Mouse (Mus musculus) layer of hippocampus, postnatal 10 days (tissue): ENCODE results near the gene Arhgap42. TPM values are rescaled to one million over a fixed set of nuclear protein-coding genes. Genes with fewer than 3 reads are reported as not detected.
A peak's percentile ranks its signal among the peaks of the same experiment; 100 is the strongest.

Source experiments
- DNase-seq, 2 experiments: peaks; one replicate each; pipeline ENCODE4 v3.0.0; 2021; ENCODE audit warnings: low spot score in 2 of 2
- total RNA-seq, 2 experiments: library from RNA; stranded (reverse); gene quantifications; 2 replicates each; pipeline ENCODE4 v1.2.3; 2021

The Arhgap42 gene
- total RNA-seq, 2 experiments from 2014 or later, result 12.6 to 15.6 TPM

GRCm38 (mm10) chr9:9143102-9143501 lies 95.8 kb downstream of the Arhgap42 start:
- DNase-seq, result no peak

- no peak for DNase-seq
Observed at GRCm38 (mm10) chr9:9142561-9142960, 96.3 kb downstream of the Arhgap42 start.

DNA sequence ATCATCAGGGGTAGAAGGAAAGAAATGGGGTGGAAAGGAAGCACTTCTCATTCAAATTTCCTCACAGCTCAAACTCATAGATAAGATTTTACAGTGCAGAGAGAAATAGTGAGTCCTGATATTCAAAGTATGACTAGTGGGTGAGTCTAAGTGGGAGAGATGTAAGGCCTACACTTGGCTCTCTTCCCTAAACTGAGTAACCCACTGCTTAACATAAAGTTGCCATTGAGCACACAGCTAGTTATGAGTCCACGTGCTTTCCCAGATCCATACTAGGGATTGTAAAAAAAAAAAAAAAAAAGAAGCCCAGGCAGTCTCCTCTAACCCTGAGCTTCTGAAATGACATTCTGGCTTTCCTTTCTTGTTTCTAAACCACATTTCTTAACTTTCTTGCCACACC lies 96.8 kb downstream of the Arhgap42 start:
- no peak for DNase-seq

GRCm38 (mm10) chr9:9128996-9129694 lies 109.8 kb downstream of the Arhgap42 start:
- no peak for DNase-seq

DNA sequence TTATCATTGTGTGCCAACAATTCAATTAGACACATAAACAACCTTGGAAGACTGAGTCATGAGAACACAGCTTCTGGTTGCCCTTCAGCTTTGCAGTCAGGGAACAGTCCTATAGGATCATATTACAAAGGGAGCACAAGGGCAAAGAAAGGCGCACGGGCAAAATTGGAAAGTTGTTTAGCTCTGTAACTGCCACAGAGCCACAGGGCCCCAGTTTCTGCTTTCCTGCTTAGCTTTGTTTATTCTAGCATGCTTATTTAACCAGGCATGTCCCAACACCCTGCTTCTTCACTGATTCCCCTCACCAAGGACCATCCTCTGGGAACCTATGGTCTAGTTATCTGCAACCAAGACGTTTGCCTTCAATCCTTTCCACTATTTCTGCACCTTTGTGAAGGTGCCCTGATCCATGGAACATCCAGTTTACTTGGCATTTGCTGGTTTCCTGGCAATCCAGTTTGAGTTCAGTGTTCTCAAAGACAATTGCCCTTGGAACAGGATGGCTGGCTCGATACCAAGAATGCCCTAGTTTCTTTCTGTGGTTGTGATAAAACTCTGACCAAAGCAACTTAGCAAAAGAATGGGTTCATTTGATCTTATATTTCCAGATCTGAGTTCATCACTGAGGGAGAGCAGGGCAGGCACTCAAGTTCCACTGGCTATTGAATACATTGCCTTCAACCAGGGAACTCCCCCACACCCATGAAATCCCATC lies 111.7 kb downstream of the Arhgap42 start:
- no peak for DNase-seq

DNA sequence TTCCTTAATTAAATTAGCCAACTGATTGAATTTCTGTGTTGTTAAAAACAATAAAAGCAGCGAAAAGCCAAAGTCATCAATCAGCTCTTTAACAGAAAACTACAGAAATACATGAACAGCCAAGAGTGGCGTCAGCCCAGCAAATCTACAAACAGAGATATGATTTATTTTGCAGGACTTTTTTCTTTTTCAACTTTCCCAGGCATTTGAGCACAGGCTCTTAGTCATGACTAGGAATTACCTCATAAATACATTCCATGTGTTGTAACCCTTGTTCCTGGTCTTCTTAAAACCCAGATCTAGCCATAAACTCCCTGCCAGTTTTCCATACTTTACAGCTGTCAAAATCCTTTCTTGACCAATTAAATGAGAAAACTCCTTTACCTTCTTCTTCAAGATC lies 114.7 kb downstream of the Arhgap42 start:
- DNase-seq, result no peak

- DNase-seq, result no peak
Observed at GRCm38 (mm10) chr9:9114266-9114665, 124.6 kb downstream of the Arhgap42 start.

GRCm38 (mm10) chr9:9113847-9114246 lies 125.1 kb downstream of the Arhgap42 start:
- DNase-seq, result no peak

DNA sequence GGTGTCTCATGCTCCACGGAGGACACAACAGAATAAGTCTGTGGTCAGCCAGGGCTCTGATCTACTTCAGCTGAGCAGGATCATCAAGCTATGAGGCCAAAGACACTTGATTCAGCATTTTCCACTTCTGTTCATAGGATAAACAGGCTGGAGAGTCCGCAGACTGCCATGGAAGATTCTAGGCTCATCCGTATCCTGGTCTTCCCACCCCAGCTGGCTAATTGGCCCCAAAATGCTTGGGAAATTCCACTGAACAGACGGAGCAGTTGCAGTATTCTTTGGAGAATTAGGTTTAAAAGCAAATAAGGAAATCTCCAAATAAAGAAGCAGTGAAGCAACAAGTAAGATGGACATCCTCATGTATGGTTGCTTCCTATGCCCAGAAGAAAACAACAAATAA lies 126.0 kb downstream of the Arhgap42 start:
- no peak for DNase-seq

DNA sequence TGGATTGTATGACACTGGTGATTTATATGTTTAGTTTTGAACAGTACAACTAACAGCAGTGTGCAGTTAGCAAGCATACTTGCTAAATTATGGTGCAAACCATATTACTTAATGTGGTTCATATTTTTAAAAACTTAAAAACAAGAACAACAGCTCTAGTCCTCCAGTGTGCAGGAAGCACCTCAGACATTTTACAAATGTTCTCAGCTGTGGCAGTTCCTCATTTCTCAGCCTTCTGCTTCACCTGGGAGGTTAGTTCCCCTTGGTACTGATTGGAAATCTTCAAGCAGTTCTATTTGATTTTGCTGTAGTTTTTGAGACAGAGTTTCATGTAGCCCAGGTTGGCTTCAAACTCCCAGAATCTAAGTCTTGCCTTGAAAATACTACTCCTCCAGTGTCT lies 131.2 kb downstream of the Arhgap42 start:
- no peak for DNase-seq

DNA sequence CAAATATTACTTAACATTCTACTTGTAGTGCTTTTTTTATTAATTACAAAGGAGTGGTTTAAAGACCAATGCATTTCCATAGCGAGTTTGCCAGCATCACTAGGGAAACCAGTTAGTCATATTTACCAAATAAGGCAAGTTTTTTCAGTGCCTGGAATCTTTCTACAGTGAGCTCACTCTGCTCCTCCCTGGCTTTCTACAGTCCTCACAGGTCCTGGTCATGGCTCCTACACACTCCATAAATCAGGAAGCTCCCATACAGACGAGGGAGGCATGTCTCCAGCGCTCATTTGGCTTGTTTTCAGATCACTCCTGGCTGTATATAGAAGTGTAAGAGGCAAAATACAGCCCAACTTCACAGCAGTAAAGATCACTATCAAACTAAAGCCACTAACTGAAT lies 134.1 kb downstream of the Arhgap42 start:
- no peak for DNase-seq

- no peak for DNase-seq
Observed at GRCm38 (mm10) chr9:9102158-9102514, 136.8 kb downstream of the Arhgap42 start.

GRCm38 (mm10) chr9:9101482-9102157 lies 137.3 kb downstream of the Arhgap42 start:
- no peak for DNase-seq

- DNase-seq, result no peak
Observed at GRCm38 (mm10) chr9:9101055-9101454, 137.8 kb downstream of the Arhgap42 start.

DNA sequence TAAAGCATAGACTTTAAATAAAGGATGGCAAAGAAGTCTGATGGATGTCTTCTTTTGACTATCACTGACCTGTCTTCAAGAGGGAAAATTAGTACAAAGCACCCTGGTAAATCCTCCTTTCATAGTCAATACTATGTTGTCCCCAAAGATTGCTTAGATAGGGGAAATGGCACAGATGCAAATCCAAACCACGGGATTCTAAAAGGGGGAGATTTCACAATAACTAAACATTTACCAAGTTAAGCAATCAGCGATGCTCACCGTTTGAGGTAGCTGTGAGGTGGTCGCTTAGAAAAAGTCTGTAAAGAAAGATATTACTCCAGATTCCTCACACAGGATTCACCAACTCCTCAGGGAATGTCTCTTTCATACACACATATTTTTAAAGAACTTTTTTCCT lies 141.1 kb downstream of the Arhgap42 start:
- DNase-seq, result no peak

DNA sequence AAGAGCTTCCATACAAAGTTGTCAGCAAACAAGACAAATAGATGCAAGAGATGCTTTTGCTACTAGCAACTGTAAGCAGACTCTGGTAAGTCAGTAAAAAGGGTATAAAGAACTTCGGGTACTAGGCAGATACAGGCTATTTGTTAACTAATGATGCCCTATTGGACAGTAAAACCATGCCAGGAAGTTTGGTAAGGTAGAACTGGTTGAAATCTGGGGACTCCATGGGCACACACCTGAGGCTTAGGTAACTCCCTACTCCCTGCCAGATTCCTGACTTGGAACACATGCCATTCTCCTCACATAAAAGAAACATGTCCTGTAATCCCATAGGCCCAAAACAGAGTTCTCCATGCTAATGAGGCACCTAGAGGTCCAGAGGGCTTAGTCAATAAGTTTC lies 142.1 kb downstream of the Arhgap42 start:
- DNase-seq, result no peak

DNA sequence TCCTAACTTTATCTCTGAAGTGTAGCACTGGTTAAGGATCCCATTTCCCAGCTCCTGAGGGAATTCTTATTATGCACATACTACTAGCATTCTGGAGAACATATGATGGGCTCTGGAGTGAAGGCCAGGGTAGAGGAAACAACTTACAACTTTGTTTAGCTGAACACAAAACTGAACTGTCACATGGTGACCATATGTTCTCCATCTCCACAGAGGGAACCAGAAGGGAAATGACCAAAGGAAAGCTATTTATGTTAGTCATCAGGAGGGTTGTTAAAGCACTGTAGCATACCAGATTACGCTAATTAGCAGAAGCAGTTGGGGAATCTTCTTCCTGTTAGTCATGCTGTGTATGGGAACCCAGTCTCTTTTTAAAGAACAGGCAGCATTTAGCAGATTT lies 145.8 kb downstream of the Arhgap42 start:
- DNase-seq, result no peak

GRCm38 (mm10) chr9:9083441-9083840 lies 155.5 kb downstream of the Arhgap42 start:
- no peak for DNase-seq

DNA sequence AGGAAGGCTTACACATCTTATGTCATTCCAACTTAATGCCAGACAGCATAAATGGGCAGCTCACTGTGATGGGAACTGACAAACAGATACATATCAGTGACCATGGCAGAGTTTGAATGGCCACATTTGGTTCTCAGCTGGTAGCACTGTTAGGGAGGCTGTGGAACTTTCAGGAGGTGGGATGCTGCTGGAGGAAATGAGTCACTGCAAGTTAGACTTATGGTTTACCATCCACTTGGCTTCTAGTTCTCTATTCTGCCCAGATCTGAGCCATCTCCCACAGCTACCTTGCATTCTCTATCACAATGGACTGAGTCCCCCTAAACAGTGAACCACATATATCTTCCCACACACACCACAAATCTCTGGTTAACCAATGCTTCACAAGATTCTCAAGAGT lies 186.0 kb downstream of the Arhgap42 start:
- DNase-seq, result no peak

- DNase-seq, result peak; percentile 25 to 51
Observed at GRCm38 (mm10) chr9:9051184-9051583, 187.7 kb downstream of the Arhgap42 start.

DNA sequence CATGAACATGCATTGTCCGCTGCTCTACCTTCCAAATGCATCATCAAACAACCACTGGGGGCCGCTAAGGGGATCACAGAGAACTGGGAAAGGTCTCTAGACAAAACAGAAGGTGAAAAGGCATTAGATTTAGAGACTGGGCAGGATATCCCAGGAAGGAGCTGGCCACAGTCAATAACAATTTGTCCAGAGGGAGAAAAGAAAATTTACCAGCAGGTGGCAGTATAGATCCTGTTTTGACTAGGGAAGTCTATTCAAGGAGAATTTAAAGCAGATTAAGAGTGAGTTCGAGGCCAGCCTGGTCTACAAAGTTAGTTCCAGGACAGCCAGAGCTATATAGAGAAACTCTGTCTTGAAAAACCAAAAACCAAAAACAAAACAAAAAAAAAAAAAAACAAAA lies 189.7 kb downstream of the Arhgap42 start:
- DNase-seq, result no peak

- peak; percentile 6 to 32 for DNase-seq
Observed at GRCm38 (mm10) chr9:9041009-9041408, 197.9 kb downstream of the Arhgap42 start.
